Mouse (Mus musculus): ENCODE measurements around the gene Tsku. TPM values are rescaled to one million over a fixed set of nuclear protein-coding genes. Genes with fewer than 3 reads are reported as not detected.

Gene Tsku
- total RNA-seq, 2 experiments from 2014 or later = 11.5 TPM

DNA sequence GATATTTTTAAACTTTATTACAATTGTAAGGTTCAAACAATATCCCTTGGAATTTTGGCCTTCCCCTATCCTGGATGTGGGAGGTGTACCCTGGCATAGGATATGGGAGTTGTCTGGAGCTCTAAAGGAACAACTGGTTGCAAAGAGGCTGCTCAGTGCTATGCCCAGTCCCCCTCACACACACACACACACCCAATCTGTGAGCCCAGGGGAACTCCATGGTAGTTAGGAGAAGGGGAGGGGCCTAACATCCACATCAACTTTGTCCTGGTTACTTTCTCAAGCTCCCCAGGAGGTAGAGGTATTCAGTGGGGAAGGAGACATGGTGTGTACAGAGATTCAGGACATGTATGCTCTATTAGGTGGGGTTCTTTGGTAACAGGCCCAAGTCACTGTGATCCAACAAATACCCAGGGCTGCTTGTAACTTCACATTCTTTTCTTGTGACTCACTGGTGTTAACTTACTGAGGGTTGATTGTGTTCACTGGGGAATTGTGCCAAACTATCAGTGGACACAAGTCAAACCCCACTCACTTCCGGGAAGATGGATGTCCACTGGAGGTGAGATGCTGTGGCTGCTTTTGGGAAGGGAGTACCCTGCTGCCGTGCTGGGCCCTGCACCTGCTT is 30.6 kb downstream of the Tsku start:
- DNase-seq = no peak
- intact Hi-C loops (cut with DNase I) = no loop called here

DNA sequence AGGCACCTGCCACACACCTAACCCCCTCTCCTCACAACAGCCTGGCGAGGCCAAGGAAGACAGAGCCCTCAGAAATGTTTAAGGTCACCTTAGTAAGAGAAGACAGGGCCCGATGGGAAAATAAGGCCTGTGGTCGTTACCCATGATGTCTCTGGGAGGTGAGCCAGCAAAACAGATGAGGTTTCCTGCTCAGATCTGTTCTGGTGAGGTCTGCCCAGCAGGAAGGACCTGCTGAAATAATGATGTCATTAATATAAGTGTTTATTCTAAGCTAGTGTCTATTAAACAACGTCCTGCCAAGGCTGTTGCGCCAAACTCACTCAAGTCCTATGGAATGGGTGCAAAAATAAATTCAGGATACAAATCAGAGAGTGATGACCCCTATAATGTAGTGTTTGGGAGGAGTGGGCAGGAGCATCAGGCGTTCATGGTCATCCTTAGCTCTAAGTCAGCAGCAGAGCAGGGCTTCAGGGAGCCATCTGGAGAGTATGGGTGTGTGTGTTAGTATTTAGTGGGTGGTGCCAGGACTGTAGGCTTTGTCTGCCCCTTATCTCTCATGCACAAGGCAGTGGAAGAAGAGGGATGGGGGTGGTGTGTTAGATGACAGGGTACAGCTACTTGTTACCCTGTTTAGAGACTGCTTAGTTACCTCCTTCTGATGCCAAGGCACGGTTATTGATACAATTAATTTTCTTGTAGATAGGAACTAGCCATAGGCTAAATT is 31.3 kb downstream of the Tsku start:
- intact Hi-C loops (cut with DNase I) = no loop called here
- no peak for DNase-seq

DNA sequence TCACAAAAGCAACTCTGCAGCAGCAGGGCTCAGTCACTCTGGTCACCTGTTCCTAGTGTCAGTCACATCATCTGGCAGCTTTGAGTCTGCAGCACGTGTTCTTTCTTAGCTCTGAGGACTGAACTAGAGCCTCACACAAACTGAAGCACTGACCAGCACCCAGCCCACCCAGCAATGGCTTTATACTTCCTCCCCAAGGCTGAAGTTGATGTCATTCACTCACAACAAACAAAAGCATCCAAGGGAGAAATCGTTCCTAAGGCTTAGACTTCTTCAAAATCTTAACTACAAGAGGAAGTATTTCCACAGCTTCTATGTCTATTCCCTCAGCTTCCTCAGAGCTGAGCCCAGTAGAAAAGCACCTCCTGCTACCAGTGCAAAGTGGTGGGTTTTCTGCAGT is 32.8 kb downstream of the Tsku start:
- intact Hi-C loops (cut with DNase I) = no loop called here
- DNase-seq = no peak

DNA sequence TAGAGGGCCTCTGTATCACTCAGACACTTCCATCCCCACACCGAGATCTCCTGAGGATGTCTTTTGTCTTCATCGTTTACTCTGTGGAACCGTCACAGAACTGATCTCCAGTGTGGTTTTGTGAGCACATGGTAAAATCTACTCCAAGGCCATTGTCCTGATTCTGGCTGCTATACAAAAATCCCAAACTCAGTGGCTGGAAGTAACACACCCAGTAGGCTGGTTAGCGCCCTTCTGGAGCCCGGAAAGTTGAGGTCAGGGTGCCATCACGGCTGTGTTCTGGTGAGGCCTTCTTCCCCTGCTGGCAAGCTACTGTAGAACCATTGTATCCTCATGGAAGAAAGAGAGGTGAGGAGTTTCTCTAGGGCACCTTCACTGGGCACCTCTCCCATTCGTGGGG is 35.1 kb downstream of the Tsku start:
- intact Hi-C loops (cut with DNase I) = no loop called here
- DNase-seq = no peak

DNA sequence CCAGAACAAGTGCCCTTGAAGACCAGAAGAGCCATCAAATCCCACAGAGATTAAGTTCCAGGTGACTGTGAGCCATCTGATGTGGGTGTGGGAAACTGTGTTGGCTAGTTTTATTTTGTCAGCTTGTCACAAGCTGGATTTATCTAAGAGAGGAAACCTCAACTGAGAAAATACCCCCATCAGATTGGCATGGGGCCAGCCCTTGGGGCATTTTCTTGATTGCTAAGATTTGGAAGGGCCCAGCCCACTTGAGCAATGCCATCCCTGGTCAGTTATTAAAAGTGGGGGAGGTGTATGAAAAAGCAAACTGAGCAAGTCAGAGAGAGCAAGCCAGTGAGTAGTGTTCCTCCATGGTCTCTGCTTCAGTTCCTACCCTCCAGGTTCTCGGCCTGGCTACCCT is 36.9 kb downstream of the Tsku start:
- intact Hi-C loops (cut with DNase I) = no loop called here
- peak; percentile 70 for DNase-seq

DNA sequence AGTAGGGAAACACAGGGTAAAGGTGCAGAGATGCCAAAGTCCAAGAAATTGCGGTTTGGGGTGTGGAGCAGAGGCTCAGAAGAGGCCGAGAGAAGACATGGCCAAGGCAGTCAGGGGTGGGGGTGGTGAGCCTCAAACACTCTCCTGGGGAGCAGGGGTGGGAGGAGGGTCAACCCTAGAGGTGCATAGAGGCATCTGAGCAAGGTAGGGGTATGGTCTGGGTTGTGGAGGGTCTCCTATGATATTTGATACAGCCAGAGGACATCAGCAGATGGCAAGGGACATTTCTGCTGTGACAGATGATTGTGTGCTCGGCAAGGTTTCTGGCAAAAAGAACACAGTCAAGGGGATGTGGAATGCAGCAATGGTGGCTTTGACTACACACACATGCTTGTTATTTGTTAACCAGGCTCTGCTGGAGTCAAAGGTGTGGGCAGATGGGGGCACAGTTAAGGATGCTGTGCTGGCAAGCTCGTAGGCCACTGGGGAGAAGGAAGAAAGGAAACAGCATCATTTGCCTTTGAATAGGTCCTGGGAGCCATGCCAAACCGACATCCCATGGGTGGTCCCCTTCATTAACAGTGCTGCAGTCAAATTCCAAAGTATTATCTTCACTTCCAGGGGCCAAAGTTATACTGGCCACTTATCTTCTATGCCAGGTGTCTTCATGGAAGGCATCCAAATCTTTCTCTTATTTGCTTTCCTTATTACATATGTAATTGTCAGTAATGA is 37.7 kb downstream of the Tsku start:
- peak; percentile 95 for DNase-seq

DNA sequence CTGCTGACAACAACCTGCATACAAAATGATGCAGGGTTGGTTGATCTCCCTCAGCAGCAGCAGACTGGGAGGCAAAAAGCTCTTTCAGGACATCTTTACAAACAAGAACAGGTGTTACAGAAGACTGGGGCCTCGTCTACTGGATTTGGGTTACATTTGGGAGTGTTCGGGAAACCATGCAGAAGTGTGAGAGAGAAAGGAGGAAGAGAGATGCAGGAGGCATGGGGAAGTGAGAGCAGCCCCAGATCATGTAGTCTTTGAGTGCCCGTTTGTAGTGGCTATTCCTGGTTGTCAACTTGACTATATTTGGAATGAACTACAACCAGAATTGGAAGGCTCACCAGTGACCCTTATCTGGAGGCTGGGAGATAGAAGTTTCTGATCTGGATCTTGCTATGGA is 38.7 kb downstream of the Tsku start:
- no peak for DNase-seq
- intact Hi-C loops (cut with DNase I) = no loop called here

More for the DNA sequence above, 37.7 kb downstream of the Tsku start:
- intact Hi-C loops (cut with DNase I) = no loop called here

DNA sequence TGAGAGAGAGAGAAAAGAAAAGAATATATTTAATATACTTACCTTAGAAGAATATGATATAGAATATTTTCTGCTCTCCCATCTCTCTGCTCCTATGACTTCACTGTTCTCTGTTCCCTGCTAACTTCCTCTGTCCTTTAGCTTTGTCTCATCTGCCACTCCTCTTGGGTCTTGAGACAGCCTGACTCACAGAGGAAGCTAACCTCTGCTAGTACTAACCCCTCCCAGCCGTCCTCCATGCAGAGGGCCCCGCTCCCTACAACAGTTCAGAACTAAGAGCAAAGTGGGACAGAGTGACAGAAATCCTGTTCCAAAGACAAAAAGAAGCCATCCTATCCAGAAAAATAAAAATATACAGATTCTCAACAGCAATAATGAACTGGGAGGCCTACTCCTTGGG is 40.0 kb downstream of the Tsku start, which contains the start of gene Acer3:
Acer3 (minus strand) TSS at position 126 of the 400 bp plus-strand sequence.
- DNase-seq = no peak
- intact Hi-C loops (cut with DNase I) = no loop called here

DNA sequence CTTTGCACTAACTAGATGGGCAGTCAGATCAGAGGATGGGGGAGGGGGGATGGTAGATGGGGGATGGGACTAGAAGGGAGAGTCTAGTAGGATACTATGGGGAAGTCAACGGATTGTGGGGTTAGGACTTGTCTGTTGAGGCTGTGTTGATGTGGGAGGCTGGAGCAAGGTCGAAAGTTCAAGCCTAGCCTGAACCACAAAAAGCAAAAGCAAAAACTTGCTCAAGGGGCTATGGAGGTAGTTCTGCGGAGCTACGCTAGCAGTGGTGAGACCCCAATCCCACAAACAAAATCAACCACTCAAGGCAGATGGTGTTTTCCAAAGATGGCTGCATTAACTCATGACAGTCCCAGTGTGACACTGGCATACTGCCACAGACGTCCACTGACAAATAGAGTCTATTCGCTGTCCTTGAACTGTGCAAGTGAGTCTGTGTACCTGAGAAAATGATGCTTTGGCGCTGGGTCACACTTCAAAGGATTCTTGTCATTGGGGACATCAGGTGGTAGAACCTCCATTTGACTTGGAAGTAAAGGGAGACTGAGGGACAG is 41.0 kb downstream of the Tsku start:
- intact Hi-C loops (cut with DNase I) = no loop called here
- peak; percentile 82 for DNase-seq

DNA sequence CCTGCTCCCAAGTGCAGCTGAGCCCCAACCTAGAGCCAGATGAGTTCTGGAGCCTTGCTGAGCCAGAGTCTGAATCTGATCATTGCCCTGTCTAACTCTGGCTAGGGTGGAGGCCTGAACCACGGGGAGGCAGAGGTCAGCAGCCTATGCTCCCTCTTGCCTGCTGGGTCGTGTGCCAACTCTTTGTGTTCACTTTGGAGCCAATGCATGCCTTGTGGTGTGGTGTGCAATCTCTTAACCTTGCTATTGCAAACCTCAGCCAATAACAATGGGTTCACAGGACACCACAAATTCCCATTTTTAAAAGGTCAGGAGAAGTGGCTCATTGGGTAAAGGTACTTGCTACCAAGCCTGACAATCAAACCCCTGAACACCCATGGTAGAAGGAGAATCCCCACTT is 44.6 kb downstream of the Tsku start:
- intact Hi-C loops (cut with DNase I) = no loop called here
- no peak for DNase-seq

DNA sequence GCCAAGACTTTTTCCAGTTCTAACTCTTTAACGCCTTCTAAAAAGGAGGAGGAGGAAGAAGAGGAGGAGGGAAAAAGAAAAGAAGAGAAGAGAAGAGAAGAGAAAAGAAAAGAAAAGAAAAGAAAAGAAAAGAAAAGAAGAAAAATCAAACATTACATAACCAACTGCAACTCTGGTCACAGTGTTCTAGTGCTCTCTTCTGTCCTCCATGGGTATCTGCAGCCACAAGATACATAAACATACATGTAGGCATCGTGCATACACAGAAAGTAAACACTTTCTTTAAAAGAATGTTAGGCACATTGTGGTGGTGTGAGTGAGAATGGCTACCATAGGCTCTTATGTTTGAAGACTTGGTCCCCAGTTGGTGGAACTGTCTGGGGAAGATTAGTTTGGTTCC is 46.0 kb downstream of the Tsku start:
- intact Hi-C loops (cut with DNase I) = no loop called here
- DNase-seq = no peak

DNA sequence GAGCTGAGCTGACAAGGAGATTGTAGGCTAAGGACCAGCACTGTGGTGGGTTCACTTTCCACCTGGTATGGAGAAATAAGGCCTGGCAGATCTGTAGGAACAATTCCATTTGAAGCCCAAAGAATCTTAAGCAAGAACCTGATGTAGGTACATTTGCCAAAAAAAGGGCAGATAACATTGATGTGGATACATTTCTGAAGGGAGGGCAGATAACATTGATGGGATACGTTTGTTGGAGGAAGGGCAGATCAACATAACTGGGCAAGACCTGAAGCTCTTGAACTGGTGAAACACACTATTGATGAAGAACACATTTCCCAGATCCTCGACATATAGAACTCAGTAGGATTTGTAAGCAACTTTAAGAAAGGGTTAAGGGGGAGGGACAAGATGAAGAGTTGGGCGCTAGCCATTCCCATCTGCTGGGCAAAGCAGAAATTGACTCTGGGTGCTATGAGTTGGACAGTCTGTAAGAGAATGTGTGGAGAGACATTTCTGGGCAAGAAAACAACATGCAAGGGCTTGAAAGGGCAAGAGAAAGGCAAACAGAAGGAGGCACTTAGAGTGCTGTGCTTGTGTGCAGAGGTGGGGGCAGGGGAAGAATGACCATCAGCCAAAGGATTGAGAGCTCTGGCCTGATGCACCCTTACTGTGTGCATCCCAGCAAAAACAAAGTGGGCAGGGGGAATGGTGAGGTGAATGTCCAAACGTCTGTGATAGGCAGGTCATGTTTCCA is 48.8 kb downstream of the Tsku start:
- no peak for DNase-seq
- intact Hi-C loops (cut with DNase I) = no loop called here

DNA sequence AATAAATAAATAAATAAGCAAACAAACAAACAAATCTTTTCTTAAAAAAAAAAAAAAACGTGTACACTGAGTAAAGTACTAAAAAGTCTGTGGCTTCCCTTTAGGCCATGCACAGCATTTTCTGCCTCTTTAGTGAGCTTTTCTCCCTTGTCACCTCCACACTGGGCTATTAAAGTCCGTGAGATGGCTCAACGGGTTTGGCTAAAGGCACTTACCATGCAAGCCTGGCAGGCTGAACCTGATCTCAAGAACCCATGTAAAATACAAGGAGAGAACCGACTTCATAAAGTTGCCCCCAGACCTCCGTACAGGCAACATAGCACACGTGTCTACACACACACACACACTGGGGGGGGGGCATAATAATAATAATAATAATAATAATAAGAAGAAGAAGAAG is 50.9 kb downstream of the Tsku start:
- no peak for DNase-seq
- intact Hi-C loops (cut with DNase I) = no loop called here

DNA sequence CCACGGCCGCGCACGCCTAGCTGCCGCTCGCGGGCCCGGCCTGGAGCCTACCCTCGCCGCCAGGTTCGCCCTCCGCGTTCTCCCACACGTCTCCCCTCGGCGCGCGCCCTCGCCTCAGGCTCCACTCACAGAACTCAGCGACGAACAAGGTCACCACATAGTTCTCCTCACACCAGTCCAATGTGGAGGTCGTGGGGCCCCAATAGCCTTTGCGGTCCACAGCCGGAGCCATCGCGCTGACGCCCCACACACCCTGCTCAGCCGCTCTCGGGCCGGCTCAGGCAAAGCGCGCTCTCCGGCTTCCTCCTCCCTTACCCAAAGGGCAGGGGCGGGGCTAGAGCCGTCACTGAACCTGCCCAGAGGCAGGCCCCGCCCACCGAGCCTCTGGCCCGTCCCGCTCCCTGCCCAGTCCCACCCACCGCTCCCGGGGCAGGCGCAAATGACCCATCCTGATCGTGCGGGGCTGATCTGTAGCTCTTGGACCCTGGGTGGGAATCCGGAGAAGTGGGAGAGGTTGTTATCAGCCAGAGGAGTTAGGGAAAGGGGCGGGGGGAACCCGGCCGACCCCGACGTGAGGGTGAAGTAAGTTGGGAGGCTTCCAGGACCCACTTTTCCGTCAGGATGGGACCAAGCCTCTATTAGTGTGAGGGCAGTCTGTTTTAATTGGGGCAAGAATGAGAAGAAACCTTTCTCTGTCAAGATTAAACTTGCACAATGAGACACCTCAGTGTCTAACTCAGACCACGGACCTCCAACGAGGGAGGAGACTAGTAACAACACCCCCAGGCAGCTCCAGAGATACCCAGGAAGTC is 51.7 kb downstream of the Tsku start:
- peak; percentile 94 for DNase-seq
- intact Hi-C loops (cut with DNase I) = no loop called here

DNA sequence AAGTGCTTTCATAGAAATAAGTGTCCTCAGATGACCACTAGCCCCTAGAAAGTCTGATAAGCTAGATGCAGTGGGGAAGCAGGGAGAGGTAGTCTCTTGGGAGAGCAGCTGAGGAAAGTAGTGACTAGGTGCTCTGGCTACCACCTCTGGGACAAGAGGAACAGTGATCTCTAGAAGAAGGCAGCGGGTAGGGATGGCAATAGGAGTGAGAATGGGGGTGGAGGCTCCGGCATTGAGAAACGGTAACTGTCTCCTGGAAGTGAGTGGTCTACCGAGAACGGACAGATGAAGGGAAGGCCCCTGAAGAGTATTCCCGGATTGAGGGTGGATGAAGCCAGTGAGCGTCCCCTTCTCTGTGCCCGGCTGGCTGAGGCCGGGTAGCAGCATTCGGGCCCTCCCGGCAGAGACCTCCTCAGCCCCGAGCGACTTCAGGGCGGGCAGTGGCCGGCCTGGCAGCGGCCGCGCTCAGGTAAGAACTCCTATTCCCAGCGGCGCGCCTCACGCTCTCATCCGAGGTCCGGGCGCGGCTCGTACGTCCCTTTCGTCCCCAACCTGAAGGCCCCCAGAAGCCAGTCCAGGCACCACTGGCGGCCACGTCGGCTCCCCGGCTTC is 52.4 kb downstream of the Tsku start:
- DNase-seq = no peak
- intact Hi-C loops (cut with DNase I) = no loop called here

DNA sequence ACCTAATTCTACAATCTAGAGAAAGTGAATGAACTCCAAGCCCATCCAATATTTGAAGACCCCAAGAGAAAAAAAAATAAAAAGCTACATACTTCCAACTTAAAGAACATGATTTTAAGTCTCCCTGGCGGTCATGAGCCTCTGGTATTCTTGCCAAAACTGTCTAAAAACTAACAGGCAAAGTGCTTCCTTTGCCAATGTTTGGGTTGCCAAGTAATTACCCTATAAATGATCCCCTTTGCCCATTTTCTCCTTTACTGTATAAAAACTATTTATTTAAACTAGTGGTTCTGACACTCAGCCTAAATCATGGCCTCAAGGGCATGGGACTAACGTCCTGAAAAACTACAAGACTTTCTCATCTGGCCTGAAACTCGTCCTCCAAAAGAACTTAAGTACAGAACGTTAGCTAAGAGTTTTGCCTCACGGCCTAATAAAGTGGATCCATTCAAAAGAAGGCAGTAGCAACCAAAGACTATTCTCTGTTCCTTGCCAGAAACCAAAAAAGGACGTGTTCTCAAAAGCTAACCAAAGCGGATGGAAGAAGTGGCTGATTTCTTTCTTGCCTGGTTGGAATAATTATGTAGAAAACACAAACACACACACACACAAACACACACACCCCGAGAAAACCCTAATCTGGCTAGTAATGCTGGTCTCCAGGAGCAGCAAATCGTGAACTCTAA is 53.1 kb downstream of the Tsku start:
- intact Hi-C loops (cut with DNase I) = no loop called here
- DNase-seq = no peak

DNA sequence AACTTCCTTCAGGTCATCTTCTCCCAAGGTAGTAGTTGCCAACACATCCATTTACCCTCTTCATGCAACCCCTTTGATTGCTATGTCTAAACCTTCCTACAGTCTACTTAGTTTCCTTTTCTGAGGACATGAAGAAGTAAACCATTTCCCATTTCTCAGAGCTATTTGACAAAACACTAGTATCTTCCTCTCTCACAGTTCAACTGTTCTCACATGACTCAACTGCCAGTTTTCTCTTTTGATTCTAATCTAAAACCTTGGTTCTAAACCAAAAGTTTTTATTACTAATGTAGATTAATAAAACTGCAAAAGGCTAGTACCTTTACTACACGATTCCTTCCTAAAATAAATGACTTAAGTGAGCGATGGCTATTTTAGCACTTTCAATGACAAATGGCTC is 53.7 kb downstream of the Tsku start:
- intact Hi-C loops (cut with DNase I) = no loop called here
- DNase-seq = no peak

All from left cerebral cortex, postnatal 4 days (tissue).